Mouse (Mus musculus): ENCODE results near the gene Ppfia1.

- TF ChIP-seq ZKSCAN1 (IDR thresholded peaks at IDR 0.05; ENCODE audit: borderline replicate concordance, low read depth, low read length) (no peak), CTCF (conservative IDR thresholded peaks at IDR 0.05 in 1 of 2, IDR thresholded peaks at IDR 0.05 in 1 of 2; ENCODE audit: low read depth in 2 of 2, low read length in 2 of 2) (no peak), EP300 (IDR thresholded peaks at IDR 0.05; ENCODE audit: low read length) (no peak)
Observed at GRCm38 (mm10) chr7:144492931-144493330, 60.6 kb downstream of the Ppfia1 start.
